Mouse (Mus musculus) C2C12 (cell line): ENCODE data around the gene Msh6. TPM values are rescaled to one million over a fixed set of nuclear protein-coding genes. Genes with fewer than 3 reads are reported as not detected.
A peak's percentile ranks its signal among the peaks of the same experiment; 100 is the strongest.
"Not testable (repeated sequence)": the region's sequence is repeated elsewhere in the genome, so short reads cannot be mapped to it uniquely, and the experiment has no call there.

ENCODE experiments used
- H3K27me3 ChIP-seq: one replicate; pipeline ENCODE4 v1.6.1; 2011; ENCODE audit not compliant: control insufficient read depth, insufficient read depth, insufficient read length
- H3K36me3 ChIP-seq: one replicate; pipeline ENCODE4 v1.6.1; 2011; ENCODE audit not compliant: control insufficient read depth, insufficient read depth
- H3K4me3 ChIP-seq: one replicate; pipeline ENCODE4 v1.5.1; 2011; ENCODE audit warnings: mild to moderate bottlenecking, control low read depth; ENCODE audit not compliant: poor library complexity, insufficient read depth, severe bottlenecking
- H3K79me2 ChIP-seq: one replicate; pipeline ENCODE4 v1.6.1; 2011; ENCODE audit not compliant: control insufficient read depth, insufficient read depth
- H3K79me3 ChIP-seq: one replicate; pipeline ENCODE4 v1.6.1; 2011; ENCODE audit warnings: low read depth, control low read depth
- H3ac ChIP-seq: one replicate; pipeline ENCODE3; 2011; ENCODE audit warnings: low read depth; ENCODE audit not compliant: control insufficient read depth, insufficient read length
- CEBPB ChIP-seq: IDR thresholded peaks from one replicate; pipeline ENCODE4 v1.6.1; 2011; ENCODE audit warnings: low read depth, mild to moderate bottlenecking, control low read depth, moderate library complexity
- CTCF ChIP-seq: IDR thresholded peaks from one replicate; pipeline ENCODE4 v1.5.1; 2011; ENCODE audit not compliant: control insufficient read depth, insufficient read depth, insufficient read length
- FOSL1 ChIP-seq: IDR thresholded peaks from one replicate; pipeline ENCODE4 v1.8.0; 2011; ENCODE audit warnings: mild to moderate bottlenecking, low read length; ENCODE audit not compliant: poor library complexity, insufficient read depth, severe bottlenecking
- MAX ChIP-seq: IDR thresholded peaks from one replicate; pipeline ENCODE4 v1.6.1; 2011; ENCODE audit warnings: mild to moderate bottlenecking, control low read depth
- MYOD1 ChIP-seq: IDR thresholded peaks from one replicate; pipeline ENCODE4 v1.6.1; 2011; ENCODE audit warnings: low read depth; ENCODE audit not compliant: control insufficient read depth, insufficient read length
- MYOG ChIP-seq: IDR thresholded peaks from one replicate; pipeline ENCODE4 v1.6.1; 2011; ENCODE audit not compliant: control insufficient read depth, insufficient read length; ENCODE audit errors: extremely low read depth
- USF1 ChIP-seq: IDR thresholded peaks from one replicate; pipeline ENCODE4 v1.6.1; 2011; ENCODE audit warnings: low read depth, mild to moderate bottlenecking, control low read depth, moderate library complexity
- long read RNA-seq, 2 experiments: library from polyadenylated mRNA; unstranded; transcript quantifications; one replicate each; pipeline ENCODE4 v2.0.0; 2019 to 2020
- polyA plus RNA-seq: library from polyadenylated mRNA; unstranded; fragments of >200 nt; fragmentation: generic; extraction: Trizol; gene quantifications from one replicate; pipeline ENCODE4 v1.2.1, GENCODE M21; 2012; ENCODE audit warnings: missing spikeins

Gene Msh6
- 20.7 TPM for polyA plus RNA-seq
- long read RNA-seq, experiment 1, full-length matches to known transcripts, result 10 of 12 reads
- long read RNA-seq, experiment 1, partial matches to known transcripts, result 2 of 12 reads
- long read RNA-seq, experiment 1, other reads (novel, unspliced or antisense), result 0 of 12 reads
- long read RNA-seq, experiment 2, full-length matches to known transcripts, result 594 of 652 reads
- long read RNA-seq, experiment 2, partial matches to known transcripts, result 37 of 652 reads
- long read RNA-seq, experiment 2, other reads (novel, unspliced or antisense), result 21 of 652 reads

GRCm38 (mm10) chr17:87974629-87975228, at the start of gene Msh6:
Gene Msh6 (plus strand): TSS chr17:87975062.
- H3K27me3 ChIP-seq, result no peaks in the 10 kb centered on the region
- H3K4me3 ChIP-seq, result peak within 1 kb of the TSS; percentile 80
- H3ac ChIP-seq, result peak within 1 kb of the TSS; percentile 82
- H3K36me3 ChIP-seq, result peaks cover 17% of the 10 kb centered on the region
- peaks cover 31% of the 10 kb centered on the region for H3K79me3 ChIP-seq
- peaks cover 47% of the 10 kb centered on the region for H3K79me2 ChIP-seq
- TF ChIP-seq CEBPB, result no peak
- TF ChIP-seq MYOD1, result peak; percentile 76
- TF ChIP-seq MYOG, result no peak
- TF ChIP-seq USF1, result no peak
- TF ChIP-seq CTCF, result no peak
- peak; percentile 78 for TF ChIP-seq MAX
- no peak for TF ChIP-seq FOSL1

DNA sequence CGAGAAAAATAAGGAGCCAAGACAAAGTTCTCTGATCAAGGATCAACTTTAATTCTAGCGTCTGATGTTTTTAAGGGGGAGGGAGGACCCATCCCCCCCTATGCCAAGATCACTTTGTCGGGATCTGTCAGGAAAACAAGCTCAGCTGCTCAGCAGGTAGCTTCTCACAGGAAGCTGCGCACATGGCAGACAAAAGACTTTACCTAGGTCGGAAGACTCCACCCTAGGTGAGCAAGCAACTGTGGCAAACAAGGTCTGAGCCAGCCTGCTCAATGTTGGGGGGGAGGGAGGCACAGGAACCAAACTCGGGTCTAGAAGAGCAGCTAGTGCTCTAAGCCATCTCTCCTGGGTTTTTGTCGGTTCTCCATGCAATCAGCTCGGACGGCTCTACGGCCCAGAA, 40.5 kb upstream of the Msh6 start:
- H3K79me3 ChIP-seq, result no peaks in the 10 kb centered on the region
- no peak for TF ChIP-seq FOSL1
- no peaks in the 10 kb centered on the region for H3K27me3 ChIP-seq
- H3K79me2 ChIP-seq, result no peaks in the 10 kb centered on the region
- H3ac ChIP-seq, result no peak overlapping the region
- H3K4me3 ChIP-seq, result no peak overlapping the region
- H3K36me3 ChIP-seq, result no peaks in the 10 kb centered on the region

GRCm38 (mm10) chr17:87934736-87935135, 40.1 kb upstream of the Msh6 start:
- H3K27me3 ChIP-seq, result no peaks in the 10 kb centered on the region
- no peaks in the 10 kb centered on the region for H3K36me3 ChIP-seq
- H3K4me3 ChIP-seq, result no peak overlapping the region
- no peaks in the 10 kb centered on the region for H3K79me2 ChIP-seq
- H3ac ChIP-seq, result no peak overlapping the region
- no peaks in the 10 kb centered on the region for H3K79me3 ChIP-seq
- TF ChIP-seq CEBPB (no peak), FOSL1 (no peak), CTCF (no peak), USF1 (no peak), MAX (no peak), MYOG (no peak), MYOD1 (no peak)

- no peak overlapping the region for H3K4me3 ChIP-seq
- H3K79me2 ChIP-seq, result no peaks in the 10 kb centered on the region
- no peak overlapping the region for H3ac ChIP-seq
- TF ChIP-seq MYOG (no peak), USF1 (no peak), CEBPB (no peak), CTCF (no peak), MAX (no peak), MYOD1 (no peak), FOSL1 (no peak)
- H3K27me3 ChIP-seq, result no peaks in the 10 kb centered on the region
- no peaks in the 10 kb centered on the region for H3K79me3 ChIP-seq
- H3K36me3 ChIP-seq, result no peaks in the 10 kb centered on the region
Measured at GRCm38 (mm10) chr17:87936156-87936555, 38.7 kb upstream of the Msh6 start.

- no peak overlapping the region for H3K4me3 ChIP-seq
- peak; percentile 30 for TF ChIP-seq MAX
- TF ChIP-seq CEBPB, result no peak
- TF ChIP-seq USF1, result no peak
- TF ChIP-seq MYOD1, result no peak
- no peak for TF ChIP-seq MYOG
- TF ChIP-seq CTCF, result peak; percentile 97
- no peaks in the 10 kb centered on the region for H3K79me2 ChIP-seq
Measured at GRCm38 (mm10) chr17:87948965-87949584, 25.8 kb upstream of the Msh6 start.

GRCm38 (mm10) chr17:87954618-87955124, 20.2 kb upstream of the Msh6 start:
- not testable (repeated sequence) for H3K36me3 ChIP-seq, H3K79me3 ChIP-seq, H3K4me3 ChIP-seq, H3K27me3 ChIP-seq, H3K79me2 ChIP-seq, H3ac ChIP-seq

More at GRCm38 (mm10) chr17:87948965-87949584, 25.8 kb upstream of the Msh6 start:
- Histone ChIP-seq H3K27me3 (no peaks in the 10 kb centered on the region), H3K79me3 (no peaks in the 10 kb centered on the region), H3K36me3 (no peaks in the 10 kb centered on the region), H3ac (no peak overlapping the region)
